Mouse (Mus musculus) olfactory bulb, adult 2 months (tissue): ENCODE results near the gene Rnaset2b.
"Not testable (repeated sequence)": the region's sequence is repeated elsewhere in the genome, so short reads cannot be mapped to it uniquely, and the experiment has no call there.

Source experiments
- CTCF ChIP-seq: fragments of 200-500 bp; IDR thresholded peaks from 2 replicates; pipeline ENCODE4 v1.5.1; 2012; ENCODE audit warnings: low read depth, mild to moderate bottlenecking, low read length, moderate library complexity; ENCODE audit not compliant: insufficient read depth
- POLR2A ChIP-seq: fragments of 200-500 bp; IDR thresholded peaks from 2 replicates; pipeline ENCODE4 v1.6.1; 2012; ENCODE audit warnings: mild to moderate bottlenecking, low read depth, low read length, moderate library complexity; ENCODE audit not compliant: insufficient read depth

DNA sequence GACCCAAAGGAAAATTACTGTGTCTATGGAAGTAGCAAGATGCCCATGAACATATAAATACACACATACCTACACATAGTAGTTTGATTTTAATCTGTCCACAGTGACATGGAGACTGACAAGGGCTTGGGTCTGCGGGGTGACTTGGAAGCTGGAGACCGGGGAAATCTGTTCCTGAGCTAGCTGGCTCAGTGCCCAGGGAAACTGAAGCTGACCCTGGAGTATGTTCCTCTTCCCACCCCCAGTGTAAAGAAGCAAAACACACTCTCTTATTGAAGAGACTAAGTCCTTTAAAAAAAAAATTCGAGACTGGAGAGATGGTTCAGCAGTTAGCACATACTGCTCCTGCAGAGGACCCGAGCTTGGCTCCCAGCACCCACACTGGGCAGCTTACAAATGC, 7.5 kb upstream of the Rnaset2b start:
- TF ChIP-seq POLR2A, CTCF: not testable (repeated sequence)
